Mouse (Mus musculus): Measurements from ENCODE around the gene Ankrd50. TPM values are rescaled to one million over a fixed set of nuclear protein-coding genes. Genes with fewer than 3 reads are reported as not detected.

Ankrd50 gene
- polyA plus RNA-seq, 1 experiment = 95.1 TPM

GRCm38 (mm10) chr3:38419896-38420295 is 64.7 kb downstream of the Ankrd50 start:
- Histone ChIP-seq H3K4me1 (ENCODE audit: control insufficient read depth, insufficient read depth, low read length) (no peaks in the 10 kb centered on the region), H3K4me3 (ENCODE audit: insufficient read depth, low read length) (no peak overlapping the region), H3K27ac (ENCODE audit: insufficient read depth, low read length) (no peak overlapping the region)
- TF ChIP-seq POLR2A (IDR thresholded peaks at IDR 0.05; ENCODE audit: low read depth, low read length) = no peak
- no peak for TF ChIP-seq CTCF (IDR thresholded peaks at IDR 0.05; ENCODE audit: borderline replicate concordance, insufficient read depth, low read length)

GRCm38 (mm10) chr3:38415292-38415930 is 69.2 kb downstream of the Ankrd50 start:
- H3K4me1 ChIP-seq (ENCODE audit: control insufficient read depth, insufficient read depth, low read length) = no peaks in the 10 kb centered on the region
- no peak overlapping the region for H3K4me3 ChIP-seq (ENCODE audit: insufficient read depth, low read length)
- TF ChIP-seq CTCF (IDR thresholded peaks at IDR 0.05; ENCODE audit: borderline replicate concordance, insufficient read depth, low read length) = no peak
- no peak for TF ChIP-seq POLR2A (IDR thresholded peaks at IDR 0.05; ENCODE audit: low read depth, low read length)
- H3K27ac ChIP-seq (ENCODE audit: insufficient read depth, low read length) = no peak overlapping the region
